Mouse (Mus musculus): ENCODE measurements around the gene Arhgap24. TPM values are rescaled to one million over a fixed set of nuclear protein-coding genes. Genes with fewer than 3 reads are reported as not detected.

The Arhgap24 gene
- total RNA-seq, 2 experiments from 2014 or later: 0.17 TPM; not detected in 1

DNA sequence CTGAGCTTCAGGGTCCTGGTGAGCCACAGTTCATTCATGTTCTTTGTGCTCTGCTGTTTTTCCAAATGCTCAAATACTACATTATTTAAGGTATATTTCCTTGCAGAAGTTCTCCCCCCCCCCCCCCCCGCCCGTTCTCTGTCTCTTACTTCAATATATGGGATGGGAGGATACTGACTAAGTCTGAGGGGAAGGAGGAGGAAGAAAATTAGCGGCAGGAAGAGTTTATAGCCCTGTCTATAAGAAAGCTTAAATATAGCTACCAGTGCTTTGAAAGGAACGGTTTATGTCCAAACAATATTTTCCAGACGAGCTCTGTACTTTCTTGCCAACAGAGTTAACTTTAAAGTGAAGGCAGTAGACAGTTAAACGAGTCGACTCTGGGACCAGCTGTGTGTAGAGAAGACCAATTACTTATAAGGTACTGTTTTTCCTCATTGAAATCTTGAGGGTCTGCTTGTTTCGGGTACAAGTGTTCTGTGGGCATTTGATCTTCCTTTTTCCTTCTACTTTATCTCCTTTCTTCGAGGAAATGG, 243.7 kb downstream of the Arhgap24 start:
- ATAC-seq (replicated peaks; ENCODE audit: low FRiP score, poor library complexity, severe bottlenecking): no peak

- ATAC-seq (replicated peaks; ENCODE audit: low FRiP score, poor library complexity, severe bottlenecking): no peak
Observed at GRCm38 (mm10) chr5:102725365-102725764, 244.2 kb downstream of the Arhgap24 start.

DNA sequence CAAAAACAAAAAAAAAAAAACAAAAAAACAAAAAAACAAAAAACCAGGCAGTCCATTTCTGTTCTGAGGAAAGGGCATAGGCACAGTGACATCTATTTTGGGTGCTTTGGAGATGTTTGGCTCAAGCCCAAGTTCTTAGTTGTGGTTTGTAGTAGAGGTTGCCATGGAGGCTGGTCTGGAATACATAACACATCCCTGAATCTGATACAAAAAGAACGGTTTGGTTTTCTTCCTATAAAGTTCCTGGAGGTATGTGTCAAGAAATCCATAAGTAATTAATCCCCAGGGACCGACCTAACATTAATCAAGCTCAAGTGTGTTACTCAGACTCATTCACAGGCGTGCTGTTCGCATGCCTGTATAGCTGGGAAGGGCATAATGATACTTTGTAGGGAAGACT, 245.8 kb downstream of the Arhgap24 start:
- no peak for ATAC-seq (replicated peaks; ENCODE audit: low FRiP score, poor library complexity, severe bottlenecking)

DNA sequence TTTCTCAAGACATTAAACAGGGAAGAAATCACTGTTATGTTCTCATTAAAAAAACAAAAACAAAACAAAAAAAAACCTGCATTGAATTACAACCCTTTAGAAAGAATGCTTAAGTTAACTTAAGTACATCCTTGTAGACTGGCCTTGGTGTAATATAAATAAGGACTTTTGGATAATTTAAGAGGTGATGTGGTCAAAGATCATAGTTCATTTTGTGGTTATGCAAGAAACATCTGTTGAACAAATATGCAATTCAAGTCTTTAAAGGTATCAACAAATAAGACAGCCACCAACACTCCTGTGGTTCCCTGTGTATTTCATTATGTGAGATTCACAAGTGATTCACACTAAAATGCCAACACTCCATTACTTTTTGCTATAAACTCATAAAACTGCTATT, 247.3 kb downstream of the Arhgap24 start:
- no peak for ATAC-seq (replicated peaks; ENCODE audit: low FRiP score, poor library complexity, severe bottlenecking)

- no peak for ATAC-seq (replicated peaks; ENCODE audit: low FRiP score, poor library complexity, severe bottlenecking)
Observed at GRCm38 (mm10) chr5:102729476-102729875, 248.3 kb downstream of the Arhgap24 start.

- no peak for ATAC-seq (replicated peaks; ENCODE audit: low FRiP score, poor library complexity, severe bottlenecking)
Observed at GRCm38 (mm10) chr5:102736131-102736530, 254.9 kb downstream of the Arhgap24 start.

GRCm38 (mm10) chr5:102742554-102743255, 261.5 kb downstream of the Arhgap24 start:
- no peak for ATAC-seq (replicated peaks; ENCODE audit: low FRiP score, poor library complexity, severe bottlenecking)

DNA sequence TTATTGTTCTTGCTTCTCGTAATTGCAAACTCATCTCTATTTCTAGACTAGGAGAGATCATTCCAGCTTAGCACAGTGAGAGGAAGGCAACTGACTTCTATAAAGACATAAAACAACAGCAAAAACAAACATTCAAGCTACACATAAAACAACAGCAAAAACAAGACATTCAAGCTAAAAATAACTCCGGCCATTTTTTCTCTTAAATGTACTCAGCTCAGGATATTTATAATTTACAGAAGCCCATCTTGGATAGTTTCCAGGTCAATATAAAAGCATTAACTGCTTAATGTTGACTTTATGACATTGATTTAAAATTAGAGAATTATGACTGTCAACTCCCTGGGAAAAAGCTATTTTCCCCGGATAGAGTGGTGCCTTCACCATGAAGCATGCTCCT, 262.2 kb downstream of the Arhgap24 start:
- ATAC-seq (replicated peaks; ENCODE audit: low FRiP score, poor library complexity, severe bottlenecking): no peak

DNA sequence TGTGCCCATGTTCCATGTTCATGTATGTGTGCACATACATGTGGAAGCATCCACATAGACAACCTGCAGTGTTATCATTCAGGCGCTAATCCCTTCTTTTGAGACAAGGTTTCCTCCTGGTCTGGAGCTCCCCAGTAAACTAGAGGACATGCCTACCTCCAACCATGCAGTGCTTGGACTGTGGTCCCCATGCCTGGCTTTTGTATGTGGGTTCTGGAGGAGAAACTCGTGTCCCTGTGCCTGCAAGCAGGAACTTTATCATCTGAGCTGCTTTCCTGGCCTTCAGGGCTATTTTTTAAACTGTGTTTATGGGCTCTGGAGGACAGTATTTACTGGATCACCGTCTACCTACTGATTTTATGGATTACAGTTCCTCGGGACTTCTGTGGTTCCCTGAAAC, 262.9 kb downstream of the Arhgap24 start:
- ATAC-seq (replicated peaks; ENCODE audit: low FRiP score, poor library complexity, severe bottlenecking): no peak

DNA sequence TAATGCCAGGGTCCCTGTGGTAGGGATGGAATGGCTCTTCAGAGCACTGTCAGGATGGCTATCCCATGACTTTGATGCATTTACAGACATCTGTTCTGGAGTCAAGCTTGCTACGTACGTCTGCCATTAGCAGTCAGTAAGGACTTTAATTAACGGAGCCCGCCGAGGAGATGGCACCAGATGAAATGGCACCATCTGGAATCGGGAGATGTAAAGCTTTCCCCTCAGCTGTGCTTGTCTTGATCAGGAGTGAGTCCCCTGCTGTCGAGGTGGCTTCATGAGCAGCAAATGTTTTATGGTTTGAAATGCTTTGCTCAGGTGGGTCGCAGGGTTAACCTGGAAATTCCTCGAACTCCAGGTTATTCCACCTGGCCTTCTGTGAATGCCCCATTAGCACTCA, 267.0 kb downstream of the Arhgap24 start:
- no peak for ATAC-seq (replicated peaks; ENCODE audit: low FRiP score, poor library complexity, severe bottlenecking)

DNA sequence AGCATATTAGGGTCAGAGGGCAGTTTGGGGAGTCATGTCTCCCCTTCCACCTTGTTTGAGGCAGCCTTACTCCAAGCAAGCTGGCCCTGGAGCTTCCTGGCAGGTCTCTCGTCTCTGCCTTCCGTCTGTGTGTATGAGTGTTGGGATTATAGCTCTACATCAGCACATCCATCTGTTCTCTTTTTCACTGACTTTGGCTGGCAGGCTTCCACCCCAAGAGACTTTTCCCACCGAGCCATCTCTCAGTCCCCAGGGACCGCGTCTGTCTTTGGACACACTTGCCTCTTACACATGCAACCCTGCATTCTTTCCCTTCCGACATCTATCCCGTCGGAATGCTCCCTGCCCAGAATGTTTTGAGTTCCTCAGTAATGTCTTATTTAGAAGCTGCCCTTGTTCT, 267.8 kb downstream of the Arhgap24 start:
- no peak for ATAC-seq (replicated peaks; ENCODE audit: low FRiP score, poor library complexity, severe bottlenecking)

- no peak for ATAC-seq (replicated peaks; ENCODE audit: low FRiP score, poor library complexity, severe bottlenecking)
Observed at GRCm38 (mm10) chr5:102750674-102751073, 269.5 kb downstream of the Arhgap24 start.

DNA sequence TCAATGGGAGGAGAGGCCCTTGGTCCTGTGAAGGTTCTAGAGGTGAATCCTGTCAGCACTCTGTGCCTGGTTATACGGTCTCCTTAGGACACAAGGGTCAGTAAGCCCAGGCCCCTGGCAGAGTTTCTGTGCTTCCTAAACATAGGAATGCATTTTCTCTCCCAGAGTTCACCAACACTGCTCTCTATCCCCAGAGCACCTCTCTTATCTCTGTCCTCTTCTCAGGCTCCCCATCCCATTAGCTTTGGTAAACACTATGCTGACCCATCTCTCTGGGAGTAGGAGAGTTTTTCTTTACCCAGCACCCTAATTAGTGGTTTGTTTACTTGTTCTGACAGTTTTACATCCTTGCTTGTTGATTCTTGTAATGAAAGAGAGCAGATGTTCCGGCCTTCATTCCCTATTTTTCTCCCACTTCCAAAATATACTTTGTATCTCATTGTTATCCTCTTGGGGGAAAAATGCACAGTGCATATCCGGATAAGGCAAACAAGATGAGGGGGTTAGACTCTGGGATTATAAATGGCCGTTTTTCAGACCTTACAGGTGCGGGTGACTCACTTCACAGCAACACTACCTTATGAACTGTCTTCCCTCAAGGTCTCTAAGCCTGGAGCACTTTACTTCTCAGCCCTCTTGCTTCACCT, 270.6 kb downstream of the Arhgap24 start:
- ATAC-seq (replicated peaks; ENCODE audit: low FRiP score, poor library complexity, severe bottlenecking): no peak

DNA sequence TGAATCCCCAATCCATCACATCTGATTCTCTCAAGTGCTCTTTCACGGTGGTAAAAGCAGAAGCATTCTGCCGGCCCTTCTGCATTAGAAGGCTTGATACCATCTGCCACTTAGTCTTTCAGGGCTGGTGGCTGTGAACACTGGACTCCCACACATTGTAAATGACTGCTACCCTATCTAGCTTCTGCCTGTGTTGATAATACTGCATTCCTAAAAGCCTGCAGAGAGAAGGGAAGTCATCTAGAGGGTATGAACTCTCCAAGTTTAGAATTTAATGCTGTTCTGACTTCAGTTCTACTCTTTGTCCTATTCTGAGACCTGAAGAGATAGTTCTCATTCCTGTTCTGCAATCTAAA, 271.1 kb downstream of the Arhgap24 start:
- ATAC-seq (replicated peaks; ENCODE audit: low FRiP score, poor library complexity, severe bottlenecking): no peak

DNA sequence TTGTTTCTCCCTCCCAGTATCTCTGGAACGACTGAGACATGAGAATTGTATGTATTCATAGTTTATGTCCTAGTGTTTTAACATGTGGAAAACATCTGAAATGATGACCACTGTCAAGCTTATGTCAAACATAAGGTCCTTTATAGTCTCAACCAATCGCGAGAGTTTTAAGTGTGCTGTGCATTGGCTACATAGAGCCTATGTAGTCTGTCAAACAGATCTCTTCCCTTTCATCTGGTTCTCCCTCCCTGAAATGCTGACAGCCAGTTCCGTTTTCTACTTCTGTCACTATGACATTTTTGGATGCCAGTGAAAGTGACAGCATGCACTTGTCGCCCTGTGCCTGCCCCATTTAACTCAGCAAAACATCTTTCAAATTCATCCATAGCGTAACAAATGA, 275.8 kb downstream of the Arhgap24 start:
- ATAC-seq (replicated peaks; ENCODE audit: low FRiP score, poor library complexity, severe bottlenecking): no peak

DNA sequence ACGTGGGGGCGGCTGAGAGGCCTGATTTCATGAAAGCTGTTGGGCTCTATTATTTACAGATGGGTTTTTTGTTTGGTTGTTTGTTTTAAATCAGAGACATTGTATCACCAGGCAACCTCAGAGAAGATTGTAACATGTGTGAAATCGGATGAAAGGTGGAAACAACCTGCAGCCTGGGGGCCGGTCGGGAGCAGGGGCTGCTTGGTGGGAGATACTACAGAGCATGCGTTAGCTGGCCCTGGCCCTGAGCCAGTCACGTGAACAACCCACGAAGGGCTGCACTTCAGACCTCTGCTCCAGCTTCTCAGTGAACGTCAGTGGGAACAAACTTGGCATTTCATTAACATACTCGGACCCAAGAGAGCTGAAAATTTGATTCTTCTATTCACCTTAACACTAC, 284.5 kb downstream of the Arhgap24 start:
- ATAC-seq (replicated peaks; ENCODE audit: low FRiP score, poor library complexity, severe bottlenecking): no peak

DNA sequence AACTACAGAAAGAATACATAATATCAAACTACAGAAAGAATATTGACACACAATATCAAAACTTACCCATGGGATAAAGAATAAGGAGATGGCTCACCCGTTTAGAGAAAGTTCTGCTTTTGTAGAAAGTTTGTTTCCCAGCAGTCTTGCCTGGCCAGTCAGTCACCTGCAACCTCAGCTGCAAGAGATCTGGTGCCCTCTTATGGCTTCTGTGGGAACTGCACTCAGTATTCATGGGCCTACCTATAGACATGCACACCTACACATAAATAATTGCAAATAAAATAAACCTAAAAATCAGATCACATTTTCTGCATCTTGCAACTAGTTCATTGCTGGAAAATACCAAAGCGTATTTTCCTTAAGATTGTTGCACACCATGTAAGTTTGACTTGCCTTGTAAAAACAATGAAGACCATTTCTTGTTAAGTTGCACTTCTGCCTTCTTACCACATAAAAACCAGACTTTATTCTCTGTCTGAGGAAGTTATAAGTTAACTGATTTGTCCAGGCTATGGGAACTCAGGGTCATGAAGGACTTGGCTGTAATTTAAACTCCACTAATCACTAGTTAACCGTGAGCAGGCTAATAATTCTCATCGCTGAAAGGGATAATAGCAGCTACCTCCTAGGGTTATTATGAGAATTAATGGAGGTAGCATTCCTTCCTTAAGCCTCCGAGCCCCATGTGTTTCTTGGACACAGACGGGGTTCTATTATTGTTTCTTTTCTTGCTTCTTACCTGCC, 285.3 kb downstream of the Arhgap24 start:
- ATAC-seq (replicated peaks; ENCODE audit: low FRiP score, poor library complexity, severe bottlenecking): no peak

GRCm38 (mm10) chr5:102767058-102767444, 285.9 kb downstream of the Arhgap24 start:
- ATAC-seq (replicated peaks; ENCODE audit: low FRiP score, poor library complexity, severe bottlenecking): no peak

DNA sequence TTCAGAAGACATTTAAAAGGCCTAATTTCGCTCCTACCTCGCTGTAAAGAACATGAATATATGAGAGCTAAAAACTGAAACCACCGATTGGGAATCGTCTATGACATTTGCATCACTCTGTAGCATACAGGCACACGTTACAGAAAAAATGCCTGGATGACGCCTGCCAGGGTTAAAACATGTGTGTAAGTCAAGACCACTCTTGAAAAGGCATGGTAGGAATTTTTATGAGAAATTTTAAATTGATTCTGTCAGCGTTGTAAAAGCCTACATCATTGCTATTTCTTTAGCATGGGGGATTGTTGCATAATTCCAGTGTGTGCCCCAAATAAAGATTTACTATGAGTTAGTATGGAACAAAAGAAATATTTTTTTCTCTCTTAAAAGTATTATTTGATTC, 286.6 kb downstream of the Arhgap24 start:
- no peak for ATAC-seq (replicated peaks; ENCODE audit: low FRiP score, poor library complexity, severe bottlenecking)

DNA sequence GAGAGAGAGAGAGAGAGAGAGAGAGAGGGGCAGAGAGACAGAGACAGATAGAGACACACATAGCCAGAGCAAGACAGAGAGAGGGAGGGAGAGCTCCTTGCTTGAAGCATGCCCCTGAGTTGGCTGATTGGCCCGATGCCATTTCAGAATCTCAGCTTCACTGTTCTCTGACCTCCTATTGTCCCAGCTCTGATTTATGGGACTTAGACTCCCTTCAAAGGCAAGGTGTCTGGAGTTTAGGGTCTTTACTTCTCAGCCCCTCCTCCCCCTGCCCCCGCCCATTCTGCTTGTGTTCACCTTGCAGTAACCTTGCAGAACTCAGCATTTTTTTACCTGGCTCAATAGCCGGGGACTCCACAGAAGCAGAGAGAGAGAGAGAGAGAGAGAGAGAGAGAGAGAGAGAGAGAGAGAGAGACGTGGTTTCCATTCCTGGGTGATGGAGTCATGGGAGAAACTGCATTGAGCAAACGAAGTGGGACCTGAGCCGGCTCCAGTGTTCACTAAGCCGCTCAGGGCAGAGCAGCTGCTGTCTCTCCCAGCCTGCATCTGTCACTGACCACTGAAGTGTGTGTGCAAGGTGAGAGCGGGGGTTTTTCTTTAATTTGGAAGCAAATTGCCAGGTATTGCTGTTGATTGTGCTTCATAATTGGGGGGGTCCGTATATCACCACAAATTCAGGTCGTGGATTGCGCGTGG, 287.3 kb downstream of the Arhgap24 start:
- no peak for ATAC-seq (replicated peaks; ENCODE audit: low FRiP score, poor library complexity, severe bottlenecking)

All from erythroblast, adult 5-6 weeks (primary cell).